Mouse (Mus musculus) spleen, adult 12 weeks (tissue): ENCODE data around the gene A630076J17Rik.

Experiments
- DNase-seq: peaks from one replicate; pipeline ENCODE4 v3.0.0; 2022; ENCODE audit warnings: low spot score

Gene A630076J17Rik

GRCm38 (mm10) chr3:107278479-107279269 is 48.3 kb downstream of the A630076J17Rik start, which contains the start of gene Lamtor5:
Lamtor5 (plus strand) TSS chr3:107278858.
- DNase-seq, result peak; percentile 80
